Mouse (Mus musculus) heart, embryonic 12.5 days (tissue): ENCODE measurements around the gene Dlx6. TPM values are rescaled to one million over a fixed set of nuclear protein-coding genes. Genes with fewer than 3 reads are reported as not detected.
A peak's percentile ranks its signal among the peaks of the same experiment; 100 is the strongest.

Experiments used
- ATAC-seq: fragments of 200-750 bp; cut with Nextera tagmentation; 2 replicates; pipeline ENCODE4 v1.8.0; 2017; ENCODE audit warnings: moderate TSS enrichment, moderate library complexity; ENCODE audit not compliant: insufficient number of reproducible peaks, low FRiP score
- H3K27ac ChIP-seq: fragments of 300-500 bp; sonication (generic); 2 replicates; pipeline ENCODE4 v1.5.1; 2016; ENCODE audit warnings: mild to moderate bottlenecking, moderate library complexity; ENCODE audit not compliant: poor library complexity, severe bottlenecking
- H3K27me3 ChIP-seq: fragments of 300-500 bp; sonication (generic); replicated peaks from 2 replicates; pipeline ENCODE4 v1.6.1; 2016; ENCODE audit warnings: mild to moderate bottlenecking, moderate library complexity
- H3K36me3 ChIP-seq: fragments of 300-500 bp; sonication (generic); 2 replicates; pipeline ENCODE4 v1.6.1; 2016; ENCODE audit warnings: mild to moderate bottlenecking, moderate library complexity
- H3K4me1 ChIP-seq: fragments of 300-500 bp; sonication (generic); replicated peaks from 2 replicates; pipeline ENCODE4 v1.6.1; 2016; ENCODE audit warnings: mild to moderate bottlenecking
- H3K4me2 ChIP-seq: fragments of 300-500 bp; sonication (generic); 2 replicates; pipeline ENCODE4 v1.6.1; 2016; ENCODE audit warnings: mild to moderate bottlenecking, moderate library complexity
- H3K4me3 ChIP-seq: fragments of 300-500 bp; sonication (generic); 2 replicates; pipeline ENCODE4 v1.5.1; 2016; ENCODE audit warnings: mild to moderate bottlenecking
- H3K9ac ChIP-seq: fragments of 300-500 bp; sonication (generic); 2 replicates; pipeline ENCODE4 v1.6.1; 2016; ENCODE audit warnings: mild to moderate bottlenecking, moderate library complexity
- H3K9me3 ChIP-seq: fragments of 300-500 bp; sonication (generic); replicated peaks from 2 replicates; pipeline ENCODE4 v1.6.1; 2016; ENCODE audit warnings: mild to moderate bottlenecking, moderate library complexity
- WGBS: fragments of 180-500 bp; shearing (Covaris S2); methylation state at CpG from one replicate; pipeline ENCODE4 v1.1.7; 2016; 5-methylcytosine and 5-hydroxymethylcytosine counted together
- polyA plus RNA-seq: library from polyadenylated mRNA; unstranded; fragments of >200 nt; fragmentation: Nextera tagmentation; extraction: Ambion mirVana; gene quantifications from 2 replicates; pipeline ENCODE4 v1.2.1, GENCODE M21; 2016

The Dlx6 gene
- polyA plus RNA-seq, 1 experiment from 2014 or later, result not detected

- peak overlapping the region; percentile 15; the same call in 1 of the 2 replicates for H3K4me3 ChIP-seq
- 0 out of 2 replicates have a peak overlapping the region, but pooled peaks have one; percentile 15 for H3K4me2 ChIP-seq
- no peak overlapping the region for H3K27ac ChIP-seq
These were observed 15.1 kb downstream of the Dlx6 start for GRCm38 (mm10) chr6:6877981-6878840.

GRCm38 (mm10) chr6:6878841-6879291 is 15.7 kb downstream of the Dlx6 start:
- no peak overlapping the region for H3K4me2 ChIP-seq
- no peak overlapping the region for H3K9ac ChIP-seq
- H3K4me3 ChIP-seq, result no peak overlapping the region

More at GRCm38 (mm10) chr6:6877981-6878840, 15.1 kb downstream of the Dlx6 start:
- Histone ChIP-seq H3K36me3 (no peaks in the 10 kb centered on the region), H3K9ac (no peak overlapping the region), H3K4me1 (peaks cover 46% of the 10 kb centered on the region), H3K9me3 (no peaks in the 10 kb centered on the region), H3K27me3 (peaks cover 85% of the 10 kb centered on the region)
- ATAC-seq, result no peak
- WGBS, result 4% methylated on average over 34 of the region's 34 CpGs

DNA sequence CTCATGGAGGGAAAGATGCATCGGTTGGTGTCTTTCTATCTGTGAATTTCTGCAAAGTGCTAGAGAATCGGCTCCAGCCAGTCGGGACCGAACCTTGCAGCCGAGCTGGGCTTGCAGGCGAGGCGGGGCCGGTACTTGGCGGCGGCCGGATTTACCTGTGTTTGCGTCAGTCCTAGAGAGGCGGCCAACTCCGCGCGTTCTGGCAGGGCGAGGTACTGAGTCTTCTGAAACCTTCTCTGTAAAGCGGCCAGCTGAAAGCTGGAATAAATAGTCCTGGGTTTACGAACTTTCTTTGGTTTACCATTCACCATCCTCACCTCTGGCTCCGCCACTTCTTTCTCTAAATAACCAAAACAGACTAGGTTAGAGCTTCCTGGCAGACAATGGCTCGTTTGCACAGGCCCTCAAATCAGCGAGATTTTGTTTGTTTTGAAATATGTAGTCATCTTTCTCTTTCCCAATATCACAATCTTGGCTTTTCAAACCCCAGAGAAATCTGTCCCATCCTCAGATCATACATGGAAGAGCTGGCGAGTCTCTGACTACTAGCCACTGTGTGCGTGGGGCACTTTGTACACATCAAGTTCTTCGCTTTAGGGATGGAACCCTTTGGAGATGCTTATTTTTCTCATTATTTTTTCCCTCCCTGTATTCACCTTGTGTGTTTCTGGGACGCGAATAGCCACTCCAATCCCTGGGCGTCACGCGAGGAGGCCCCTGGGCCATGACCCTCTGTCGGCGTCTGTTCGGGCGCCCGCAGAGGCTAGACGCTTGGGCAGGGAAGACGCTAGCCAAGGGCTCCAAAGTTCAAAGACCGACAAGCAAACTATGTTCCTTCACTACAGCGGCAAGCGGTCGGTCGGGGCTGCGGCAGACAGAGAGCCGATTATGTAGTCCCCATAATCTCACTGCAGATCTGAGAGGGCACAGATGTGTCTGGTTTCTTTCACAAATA is 16.5 kb downstream of the Dlx6 start:
- Histone ChIP-seq H3K27ac (no peak overlapping the region), H3K36me3 (no peaks in the 10 kb centered on the region), H3K4me3 (0 out of 2 replicates have a peak overlapping the region, but pooled peaks have one; percentile 8), H3K4me1 (peaks cover 37% of the 10 kb centered on the region), H3K27me3 (peaks cover 82% of the 10 kb centered on the region), H3K9me3 (no peaks in the 10 kb centered on the region), H3K4me2 (peak overlapping the region; percentile 30; the same call in 1 of the 2 replicates), H3K9ac (no peak overlapping the region)
- WGBS, result 2% methylated on average over 44 of the region's 44 CpGs
- no peak for ATAC-seq

More at GRCm38 (mm10) chr6:6878841-6879291, 15.7 kb downstream of the Dlx6 start:
- Histone ChIP-seq H3K27me3 (peaks cover 87% of the 10 kb centered on the region), H3K4me1 (peaks cover 44% of the 10 kb centered on the region), H3K9me3 (no peaks in the 10 kb centered on the region), H3K27ac (no peak overlapping the region), H3K36me3 (no peaks in the 10 kb centered on the region)
- 1% methylated on average over 14 of the region's 14 CpGs for WGBS
- no peak for ATAC-seq

- Histone ChIP-seq H3K4me1 (peaks cover 30% of the 10 kb centered on the region), H3K27ac (no peak overlapping the region), H3K27me3 (peaks cover 73% of the 10 kb centered on the region), H3K9me3 (no peaks in the 10 kb centered on the region), H3K36me3 (no peaks in the 10 kb centered on the region), H3K9ac (no peak overlapping the region), H3K4me3 (peak overlapping the region; percentile 57), H3K4me2 (peak overlapping the region; percentile 98)
- WGBS, result under 1% methylated on average over 24 of the region's 24 CpGs
- ATAC-seq, result no peak
These were observed 17.4 kb downstream of the Dlx6 start for GRCm38 (mm10) chr6:6880361-6881114.

GRCm38 (mm10) chr6:6881115-6881637 is 18.0 kb downstream of the Dlx6 start:
- H3K4me3 ChIP-seq, result peak overlapping the region; percentile 57
- WGBS, result under 1% methylated on average over 30 of the region's 30 CpGs
- H3K4me1 ChIP-seq, result peaks cover 30% of the 10 kb centered on the region
- no peak overlapping the region for H3K27ac ChIP-seq
- H3K9ac ChIP-seq, result peak overlapping the region; percentile 74
- no peak for ATAC-seq
- no peaks in the 10 kb centered on the region for H3K9me3 ChIP-seq
- peaks cover 66% of the 10 kb centered on the region for H3K27me3 ChIP-seq
- H3K36me3 ChIP-seq, result no peaks in the 10 kb centered on the region
- H3K4me2 ChIP-seq, result peak overlapping the region; percentile 98

GRCm38 (mm10) chr6:6881638-6882190 is 18.6 kb downstream of the Dlx6 start, which contains the start of gene Dlx5:
Gene Dlx5 (minus strand): TSS chr6:6882085.
- Histone ChIP-seq H3K27ac (no peak within 1 kb of the TSS), H3K4me2 (peak within 1 kb of the TSS; percentile 98), H3K9ac (peak within 1 kb of the TSS; percentile 74), H3K27me3 (peaks cover 61% of the 10 kb centered on the region), H3K4me1 (peaks cover 30% of the 10 kb centered on the region), H3K36me3 (no peaks in the 10 kb centered on the region), H3K4me3 (peak within 1 kb of the TSS; percentile 57), H3K9me3 (no peaks in the 10 kb centered on the region)
- no peak for ATAC-seq
- under 1% methylated on average over 39 of the region's 42 CpGs for WGBS

DNA sequence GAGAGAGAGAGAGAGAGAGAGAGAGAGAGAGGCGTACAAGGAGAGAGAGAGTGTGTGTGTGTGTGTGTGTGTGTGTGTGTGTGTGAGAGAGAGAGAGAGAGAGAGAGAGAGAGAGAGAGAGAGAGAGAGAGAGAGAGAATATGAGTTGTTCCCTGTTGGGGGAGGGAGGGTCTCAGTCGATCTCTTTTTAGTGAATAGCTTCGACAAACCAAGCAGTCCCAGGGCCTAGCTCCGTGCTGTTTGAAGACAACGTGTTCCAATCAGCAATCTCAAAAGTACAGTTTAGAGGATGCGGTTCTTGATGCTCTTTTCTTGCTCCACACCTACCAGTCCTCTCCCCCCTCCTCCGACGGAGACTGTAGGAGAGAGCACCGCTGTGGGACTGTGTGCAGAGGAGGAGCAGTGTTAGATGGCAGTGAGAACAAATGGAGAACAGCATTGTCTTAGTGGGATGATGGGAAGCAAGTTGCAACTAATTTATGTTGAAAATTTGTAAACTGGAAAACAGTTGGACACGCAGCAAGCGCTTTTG is 19.2 kb downstream of the Dlx6 start:
- H3K36me3 ChIP-seq, result no peaks in the 10 kb centered on the region
- H3K4me1 ChIP-seq, result peaks cover 30% of the 10 kb centered on the region
- 7% methylated on average over 10 of the region's 11 CpGs for WGBS
- H3K9ac ChIP-seq, result no peak overlapping the region
- H3K4me2 ChIP-seq, result peak overlapping the region; percentile 98
- peak overlapping the region; percentile 57 for H3K4me3 ChIP-seq
- H3K9me3 ChIP-seq, result no peaks in the 10 kb centered on the region
- H3K27ac ChIP-seq, result no peak overlapping the region
- peaks cover 55% of the 10 kb centered on the region for H3K27me3 ChIP-seq
- no peak for ATAC-seq

DNA sequence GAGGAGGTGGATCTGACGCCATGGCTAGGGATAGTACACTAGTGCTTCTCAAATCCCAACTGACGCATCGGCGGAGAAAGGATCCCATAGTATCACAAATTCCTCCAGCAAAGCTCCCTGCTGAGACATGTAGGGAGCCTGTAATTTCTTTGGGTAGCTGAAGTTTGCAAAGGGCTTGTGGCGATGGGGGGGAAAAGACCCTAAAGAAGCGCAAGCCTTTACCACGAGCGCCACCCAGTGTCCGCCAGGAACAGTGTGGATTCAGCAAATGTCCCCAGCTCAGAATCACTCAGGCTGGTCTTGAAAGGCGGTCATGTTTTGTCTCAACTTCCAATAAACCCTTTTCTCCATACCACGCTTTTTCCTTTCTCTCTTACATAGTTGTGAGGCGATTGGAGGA is 21.8 kb downstream of the Dlx6 start:
- Histone ChIP-seq H3K4me2 (peak overlapping the region; percentile 22; the same call in 1 of the 2 replicates), H3K27me3 (peaks cover 49% of the 10 kb centered on the region), H3K27ac (no peak overlapping the region), H3K9me3 (no peaks in the 10 kb centered on the region), H3K36me3 (no peaks in the 10 kb centered on the region), H3K9ac (no peak overlapping the region), H3K4me3 (no peak overlapping the region), H3K4me1 (peaks cover 15% of the 10 kb centered on the region)
- no peak for ATAC-seq
- 4% methylated on average over 12 of the region's 12 CpGs for WGBS

DNA sequence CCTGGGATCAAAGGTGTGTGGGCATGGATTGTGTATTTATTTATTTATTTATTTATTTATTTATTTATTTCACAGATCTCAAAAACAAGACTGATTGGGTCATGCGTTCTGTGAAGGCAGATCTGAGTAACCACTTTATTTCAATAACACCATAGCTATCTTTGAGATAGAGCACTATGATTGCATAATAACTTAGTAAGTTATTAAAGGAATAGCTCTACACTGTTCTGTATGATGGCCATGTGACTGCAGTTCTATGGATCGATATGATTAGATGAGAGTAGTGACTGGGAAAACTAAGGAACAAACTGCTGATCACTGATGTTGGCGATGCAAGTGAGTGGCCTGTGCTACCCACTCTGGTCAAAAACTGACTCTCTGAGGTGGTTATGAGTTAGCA is 23.1 kb downstream of the Dlx6 start:
- no peak for ATAC-seq
- Histone ChIP-seq H3K9ac (no peak overlapping the region), H3K4me1 (peaks cover 3% of the 10 kb centered on the region), H3K4me2 (no peak overlapping the region), H3K27me3 (peaks cover 41% of the 10 kb centered on the region), H3K9me3 (no peaks in the 10 kb centered on the region), H3K27ac (no peak overlapping the region), H3K4me3 (no peak overlapping the region), H3K36me3 (no peaks in the 10 kb centered on the region)
- 70% methylated on average over 3 of the region's 3 CpGs for WGBS

GRCm38 (mm10) chr6:6890047-6890446 is 26.9 kb downstream of the Dlx6 start:
- Histone ChIP-seq H3K27me3 (peaks cover 18% of the 10 kb centered on the region), H3K4me2 (no peak overlapping the region), H3K9me3 (no peaks in the 10 kb centered on the region), H3K9ac (no peak overlapping the region), H3K4me3 (no peak overlapping the region), H3K27ac (no peak overlapping the region), H3K36me3 (no peaks in the 10 kb centered on the region), H3K4me1 (no peaks in the 10 kb centered on the region)
- 53% methylated on average over 6 of the region's 6 CpGs for WGBS
- ATAC-seq, result no peak
